Mouse (Mus musculus) midbrain, embryonic 10.5 days (tissue): ENCODE data around the gene Mapk12. TPM values are rescaled to one million over a fixed set of nuclear protein-coding genes. Genes with fewer than 3 reads are reported as not detected.

Experiments used
- DNase-seq: peaks from one replicate; pipeline ENCODE4 v3.0.0-alpha.2; 2017; ENCODE audit warnings: low spot score
- H3K27ac ChIP-seq: fragments of 300-500 bp; sonication (generic); replicated peaks from 2 replicates; pipeline ENCODE4 v1.5.1; 2016; ENCODE audit warnings: mild to moderate bottlenecking
- H3K27me3 ChIP-seq: fragments of 300-500 bp; sonication (generic); 2 replicates; pipeline ENCODE4 v1.6.1; 2016; ENCODE audit warnings: low read depth, mild to moderate bottlenecking; ENCODE audit not compliant: poor library complexity, severe bottlenecking
- H3K36me3 ChIP-seq: fragments of 300-500 bp; sonication (generic); 2 replicates; pipeline ENCODE4 v1.6.1; 2016; ENCODE audit warnings: mild to moderate bottlenecking, moderate library complexity
- H3K4me1 ChIP-seq: fragments of 300-500 bp; sonication (generic); 2 replicates; pipeline ENCODE4 v1.6.1; 2016
- H3K4me3 ChIP-seq: fragments of 300-500 bp; sonication (generic); 2 replicates; pipeline ENCODE4 v1.5.1; 2016; ENCODE audit warnings: mild to moderate bottlenecking, moderate library complexity
- H3K9me3 ChIP-seq: fragments of 300-500 bp; sonication (generic); replicated peaks from 2 replicates; pipeline ENCODE4 v1.6.1; 2016; ENCODE audit warnings: mild to moderate bottlenecking
- whole genome bisulfite sequencing: fragments of 180-500 bp; shearing (Covaris S2); methylation state at CpG from one replicate; pipeline ENCODE4 v1.1.7; 2016; 5-methylcytosine and 5-hydroxymethylcytosine counted together
- polyA plus RNA-seq: library from polyadenylated mRNA; unstranded; fragments of >200 nt; fragmentation: Nextera tagmentation; extraction: Ambion mirVana; gene quantifications from 2 replicates; pipeline ENCODE4 v1.2.1, GENCODE M21; 2016

Gene Mapk12
- polyA plus RNA-seq, 1 experiment from 2014 or later = 36.7 TPM

GRCm38 (mm10) chr15:89165478-89165877, 25.0 kb upstream of the Mapk12 start:
- Histone ChIP-seq H3K36me3 (peaks cover 100% of the 10 kb centered on the region), H3K27ac (no peak overlapping the region), H3K27me3 (no peaks in the 10 kb centered on the region), H3K4me1 (peaks cover 19% of the 10 kb centered on the region), H3K4me3 (no peak overlapping the region), H3K9me3 (no peaks in the 10 kb centered on the region)
- 95% methylated on average over 12 of the region's 12 CpGs for WGBS
- no peak for DNase-seq

DNA sequence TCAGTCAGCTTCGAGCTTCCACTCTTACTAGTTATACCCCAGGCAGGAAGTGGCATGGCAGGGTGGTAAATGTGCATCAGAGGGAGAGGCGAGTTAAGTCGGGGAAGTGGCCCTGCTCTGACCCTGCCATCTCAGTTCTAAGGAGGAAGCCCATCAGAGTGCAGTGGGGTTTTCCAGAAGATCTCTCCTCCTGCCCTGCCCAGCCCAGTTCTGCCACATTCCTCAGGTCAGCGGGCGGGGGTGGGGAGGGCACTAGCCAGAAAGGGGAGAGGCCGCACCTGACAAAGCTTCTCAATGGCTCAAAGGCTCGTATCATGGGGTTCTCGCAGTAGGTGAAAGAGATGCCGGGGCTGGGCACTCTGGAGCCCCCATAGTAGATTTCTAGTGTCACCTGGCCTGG, 20.9 kb upstream of the Mapk12 start:
- no peaks in the 10 kb centered on the region for H3K27me3 ChIP-seq
- no peak overlapping the region for H3K4me3 ChIP-seq
- WGBS = 92% methylated on average over 9 of the region's 9 CpGs
- no peaks in the 10 kb centered on the region for H3K4me1 ChIP-seq
- DNase-seq = no peak
- no peaks in the 10 kb centered on the region for H3K9me3 ChIP-seq
- H3K27ac ChIP-seq = no peak overlapping the region
- H3K36me3 ChIP-seq = peaks cover 100% of the 10 kb centered on the region

DNA sequence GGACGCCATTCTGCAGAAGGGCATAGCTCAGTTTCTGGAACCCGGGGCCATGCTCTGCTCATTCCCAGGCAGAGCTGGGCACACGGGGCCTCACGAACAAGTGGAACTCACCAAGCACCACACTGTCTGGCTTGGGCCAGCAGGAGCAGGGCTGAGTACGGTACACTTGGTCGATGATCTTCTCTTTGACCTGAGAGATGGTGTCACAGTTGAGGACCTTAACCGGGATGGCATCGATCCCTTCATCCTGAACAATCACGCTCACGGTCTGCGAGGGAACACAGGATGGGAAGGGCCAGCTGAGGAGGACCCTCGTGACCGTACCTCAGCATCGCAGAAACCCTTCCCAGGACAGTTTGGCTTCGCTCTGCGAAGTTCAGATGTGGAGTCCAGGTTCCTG, 18.0 kb upstream of the Mapk12 start:
- DNase-seq = no peak
- 96% methylated on average over 16 of the region's 16 CpGs for WGBS
- Histone ChIP-seq H3K4me1 (no peaks in the 10 kb centered on the region), H3K36me3 (peaks cover 100% of the 10 kb centered on the region), H3K4me3 (no peak overlapping the region), H3K27ac (0 out of 2 replicates have a peak overlapping the region, but pooled peaks have one; percentile 46), H3K9me3 (no peaks in the 10 kb centered on the region), H3K27me3 (no peaks in the 10 kb centered on the region)

GRCm38 (mm10) chr15:89157954-89158353, 17.5 kb upstream of the Mapk12 start:
- Histone ChIP-seq H3K27ac (peak overlapping the region; percentile 46; the same call in 1 of the 2 replicates), H3K9me3 (no peaks in the 10 kb centered on the region), H3K36me3 (peaks cover 98% of the 10 kb centered on the region), H3K4me1 (peaks cover under 1% of the 10 kb centered on the region), H3K27me3 (no peaks in the 10 kb centered on the region), H3K4me3 (no peak overlapping the region)
- WGBS = 74% methylated on average over 7 of the region's 7 CpGs
- peak; percentile 71 for DNase-seq

DNA sequence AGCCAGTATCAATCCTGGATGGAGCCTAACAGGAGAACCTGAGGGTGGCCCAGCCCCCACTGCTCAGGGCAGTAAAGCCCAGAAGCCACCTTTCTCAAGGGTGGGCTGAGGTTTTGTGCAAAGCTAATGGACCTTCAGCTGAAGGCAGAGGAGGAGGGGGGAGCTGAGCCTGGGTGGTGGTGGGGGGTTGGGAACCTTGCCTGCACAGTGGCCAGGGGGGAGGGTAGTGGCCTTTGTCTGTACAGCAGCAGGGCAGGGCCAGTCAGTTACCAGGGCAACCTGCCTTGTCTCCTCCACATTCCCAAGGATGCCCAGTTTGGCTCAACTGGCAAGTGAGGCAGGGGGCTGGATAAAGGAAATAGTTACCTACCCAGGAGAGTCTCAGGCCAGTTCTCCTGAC, 11.8 kb upstream of the Mapk12 start:
- peak; percentile 84 for DNase-seq
- H3K4me1 ChIP-seq = peaks cover 53% of the 10 kb centered on the region

DNA sequence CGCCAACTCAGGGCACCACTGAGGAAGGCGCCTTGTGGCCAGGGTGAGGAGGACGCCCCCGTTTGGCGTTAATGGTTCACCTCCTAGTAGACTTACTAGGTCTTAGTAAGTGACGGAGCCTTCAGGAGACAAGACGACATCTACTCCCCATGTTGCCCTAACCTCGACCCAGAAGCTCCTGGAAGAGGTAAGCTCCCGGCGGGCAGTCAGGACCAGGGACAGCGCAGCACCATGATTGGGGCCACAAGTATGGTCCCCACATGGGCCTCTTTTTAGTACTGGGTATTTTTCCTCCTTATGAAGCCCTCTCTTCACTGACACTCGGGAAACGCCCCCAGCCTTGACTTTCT, 9.5 kb upstream of the Mapk12 start:
- Histone ChIP-seq H3K27ac (peak overlapping the region; percentile 96), H3K36me3 (peaks cover 31% of the 10 kb centered on the region), H3K4me3 (peak overlapping the region; percentile 78), H3K9me3 (no peaks in the 10 kb centered on the region), H3K4me1 (peaks cover 69% of the 10 kb centered on the region), H3K27me3 (peaks cover 37% of the 10 kb centered on the region)
- DNase-seq = peak; percentile 56
- WGBS = 3% methylated on average over 13 of the region's 13 CpGs

More for the DNA sequence above, 11.8 kb upstream of the Mapk12 start:
- peak overlapping the region; percentile 35 for H3K4me3 ChIP-seq
- no peaks in the 10 kb centered on the region for H3K9me3 ChIP-seq
- peaks cover 41% of the 10 kb centered on the region for H3K36me3 ChIP-seq
- H3K27me3 ChIP-seq = peaks cover 14% of the 10 kb centered on the region
- H3K27ac ChIP-seq = peak overlapping the region; percentile 87

GRCm38 (mm10) chr15:89149271-89150040, 9.0 kb upstream of the Mapk12 start, which contains the start of gene Mapk11:
Gene Mapk11, minus strand, starts transcription at chr15:89149628.
- Histone ChIP-seq H3K27ac (peak within 1 kb of the TSS; percentile 96), H3K4me1 (peaks cover 69% of the 10 kb centered on the region), H3K4me3 (peak within 1 kb of the TSS; percentile 78), H3K9me3 (no peaks in the 10 kb centered on the region), H3K36me3 (peaks cover 31% of the 10 kb centered on the region), H3K27me3 (peaks cover 38% of the 10 kb centered on the region)
- peak; percentile 74 for DNase-seq
- WGBS = under 1% methylated on average over 60 of the region's 61 CpGs

DNA sequence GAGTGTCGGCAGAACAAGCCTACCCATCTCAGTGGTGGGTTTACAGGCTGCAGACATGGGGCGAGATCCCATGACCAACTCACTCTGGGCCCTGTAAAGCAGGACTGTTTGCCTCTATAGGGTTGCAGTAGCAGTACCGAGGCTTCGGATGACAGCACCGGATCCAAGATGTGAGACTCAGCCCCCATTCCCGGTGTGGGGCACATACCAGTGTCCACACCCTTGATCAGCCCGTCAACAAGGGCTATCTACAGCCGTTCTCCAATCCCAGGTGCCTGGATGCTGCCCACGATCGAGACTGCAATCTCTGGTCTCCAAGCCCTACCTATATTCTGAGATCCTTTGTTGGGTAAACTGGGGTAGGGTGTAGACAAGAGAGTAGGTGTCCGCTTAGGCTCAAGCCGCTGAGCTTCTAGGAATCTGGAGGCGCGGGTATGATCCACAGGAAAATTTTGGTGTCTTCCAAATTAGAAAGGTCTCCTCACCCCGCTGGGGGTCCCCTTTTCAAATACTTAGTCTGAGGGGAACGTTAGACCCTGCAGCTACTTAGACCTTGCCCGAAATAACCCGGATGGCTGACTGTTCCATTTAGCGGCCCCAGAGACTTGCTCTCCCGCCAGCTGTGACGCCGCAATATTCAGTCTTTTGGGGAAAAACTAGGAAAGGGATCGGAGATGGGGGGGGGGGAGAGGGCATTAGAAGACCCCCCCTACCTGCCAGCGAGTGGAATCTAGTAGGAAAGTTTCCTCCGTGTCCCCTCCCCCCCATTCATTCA, 8.2 kb upstream of the Mapk12 start:
- peaks cover 44% of the 10 kb centered on the region for H3K27me3 ChIP-seq
- peak; percentile 50 for DNase-seq
- H3K27ac ChIP-seq = peak overlapping the region; percentile 96
- WGBS = 5% methylated on average over 25 of the region's 25 CpGs
- H3K9me3 ChIP-seq = no peaks in the 10 kb centered on the region
- H3K4me1 ChIP-seq = peaks cover 69% of the 10 kb centered on the region
- H3K4me3 ChIP-seq = peak overlapping the region; percentile 78
- H3K36me3 ChIP-seq = peaks cover 31% of the 10 kb centered on the region

DNA sequence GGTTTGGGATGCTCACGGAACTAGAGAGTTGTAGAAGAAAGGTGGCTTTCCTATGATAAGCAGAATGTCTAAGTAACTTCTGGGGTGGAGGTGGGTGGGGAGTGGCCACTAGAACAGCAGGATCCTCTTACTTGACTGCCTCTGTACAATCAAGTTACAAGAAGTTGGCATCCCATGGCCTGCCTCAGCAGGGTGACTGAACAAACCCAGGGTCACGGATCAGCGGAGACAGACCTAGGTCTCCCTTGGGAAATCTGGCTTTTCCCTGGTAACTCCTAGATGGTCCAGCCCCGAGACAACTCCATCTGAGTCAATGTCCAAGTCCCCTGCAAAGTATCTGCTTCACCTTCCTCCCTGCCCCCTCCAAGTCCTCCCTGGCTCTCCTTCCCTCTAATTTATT, 7.4 kb upstream of the Mapk12 start:
- Histone ChIP-seq H3K27me3 (peaks cover 44% of the 10 kb centered on the region), H3K9me3 (no peaks in the 10 kb centered on the region), H3K4me1 (peaks cover 68% of the 10 kb centered on the region), H3K36me3 (peaks cover 34% of the 10 kb centered on the region), H3K4me3 (peak overlapping the region; percentile 78), H3K27ac (no peak overlapping the region)
- 34% methylated on average over 4 of the region's 4 CpGs for WGBS
- no peak for DNase-seq

- H3K27ac ChIP-seq = no peak overlapping the region
Observed at GRCm38 (mm10) chr15:89147456-89147855, 7.0 kb upstream of the Mapk12 start.

GRCm38 (mm10) chr15:89147024-89147423, 6.5 kb upstream of the Mapk12 start:
- H3K4me3 ChIP-seq = peak overlapping the region; percentile 78
- no peaks in the 10 kb centered on the region for H3K9me3 ChIP-seq
- WGBS = 19% methylated on average over 14 of the region's 16 CpGs
- peaks cover 42% of the 10 kb centered on the region for H3K36me3 ChIP-seq
- H3K27ac ChIP-seq = peak overlapping the region; percentile 72
- peaks cover 53% of the 10 kb centered on the region for H3K27me3 ChIP-seq
- peaks cover 59% of the 10 kb centered on the region for H3K4me1 ChIP-seq
- DNase-seq = no peak

More at GRCm38 (mm10) chr15:89147456-89147855, 7.0 kb upstream of the Mapk12 start:
- Histone ChIP-seq H3K36me3 (peaks cover 39% of the 10 kb centered on the region), H3K4me3 (peak overlapping the region; percentile 78), H3K9me3 (no peaks in the 10 kb centered on the region), H3K4me1 (peaks cover 63% of the 10 kb centered on the region), H3K27me3 (peaks cover 49% of the 10 kb centered on the region)
- DNase-seq = no peak
- WGBS = 20% methylated on average over 10 of the region's 10 CpGs

DNA sequence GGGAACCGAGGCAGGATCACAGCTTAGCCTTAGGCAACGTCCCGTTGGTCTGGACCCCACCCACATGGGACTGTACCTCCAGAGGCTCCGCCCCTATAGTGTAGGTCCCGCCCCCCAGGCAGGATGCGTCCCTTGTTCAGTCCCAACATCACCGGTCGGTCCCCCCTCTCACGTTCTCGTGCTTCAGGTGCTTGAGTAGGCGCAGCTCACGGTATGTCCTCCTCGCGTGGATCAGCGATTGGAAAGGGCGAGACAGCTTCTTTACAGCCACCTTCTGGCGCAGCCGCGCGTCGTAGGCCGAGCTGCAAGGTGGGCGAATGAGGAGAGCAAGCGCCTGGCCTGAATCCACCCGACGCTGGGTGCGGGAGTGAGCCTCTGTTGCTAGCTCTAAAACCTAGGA, 6.0 kb upstream of the Mapk12 start:
- 2% methylated on average over 27 of the region's 27 CpGs for WGBS
- peak overlapping the region; percentile 78 for H3K4me3 ChIP-seq

More for the DNA sequence above, 6.0 kb upstream of the Mapk12 start:
- DNase-seq = peak; percentile 42
- Histone ChIP-seq H3K4me1 (peaks cover 58% of the 10 kb centered on the region), H3K27ac (peak overlapping the region; percentile 72), H3K9me3 (no peaks in the 10 kb centered on the region), H3K27me3 (peaks cover 56% of the 10 kb centered on the region), H3K36me3 (peaks cover 42% of the 10 kb centered on the region)
